Comparison of ENCODE assay signal across 8 mouse cellular contexts in the genomic region with DNA sequence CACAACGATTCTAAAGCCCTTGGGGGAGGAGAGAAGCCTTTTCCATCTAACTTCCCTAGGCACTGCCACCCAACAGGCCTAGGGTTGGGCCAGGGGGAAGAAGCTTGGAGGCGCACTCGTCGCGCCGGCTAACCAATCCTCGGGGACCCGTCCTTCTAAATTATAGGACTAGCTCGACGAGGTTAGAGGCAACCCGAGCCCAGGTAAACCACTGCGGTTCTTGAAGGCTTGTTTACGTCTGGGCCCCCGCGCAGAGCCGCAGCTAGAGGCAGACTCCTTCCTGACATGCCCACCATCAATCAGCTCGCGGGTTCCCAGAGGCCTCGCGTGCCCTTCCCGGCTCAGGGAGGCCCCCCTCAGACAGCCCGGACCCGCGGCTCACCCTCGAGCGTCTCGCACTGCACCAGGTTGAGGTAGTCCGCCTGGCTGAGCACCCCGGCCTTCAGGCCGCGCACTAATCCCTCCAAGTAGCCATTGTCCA. TPM values are rescaled to one million over a fixed set of nuclear protein-coding genes. Genes with fewer than 3 reads are reported as not detected.
A peak's percentile ranks its signal among the peaks of the same experiment; 100 is the strongest.
DNase-seq lines count a peak whose midpoint lies in the region; ATAC-seq and TF ChIP-seq lines count a peak whose summit lies in the region.

No protein-coding gene starts in this region.

- TF ChIP-seq POLR2A in bone marrow macrophage, adult 2 months (IDR thresholded peaks at IDR 0.05; ENCODE audit: borderline replicate concordance, low read depth, low read length), result no peak
- no peak for TF ChIP-seq POLR2A in liver, adult 2 months (IDR thresholded peaks at IDR 0.05; ENCODE audit: extremely low read depth, insufficient read depth, low read length)

- peak overlapping the region; percentile 80 for H3K4me3 ChIP-seq in bone marrow macrophage, adult 2 months (ENCODE audit: insufficient read depth, low read length)
- peak overlapping the region; percentile 89 for H3K4me3 ChIP-seq in forebrain, postnatal 0 days (ENCODE audit: low read depth, low read length)
- peak overlapping the region; percentile 85 for H3K4me3 ChIP-seq in liver, adult 2 months (ENCODE audit: insufficient read depth, low read depth, low read length)
- H3K4me3 ChIP-seq in neural tube, embryonic 15.5 days (replicated peaks), result peak overlapping the region; percentile 89

- under 1% methylated on average over 31 of the region's 31 CpGs for WGBS in forebrain, postnatal 0 days
- under 1% methylated on average over 31 of the region's 31 CpGs for WGBS in liver, adult 2 months
- under 1% methylated on average over 31 of the region's 31 CpGs for WGBS in neural tube, embryonic 15.5 days

- no peak for TF ChIP-seq CTCF in bone marrow macrophage, adult 2 months (IDR thresholded peaks at IDR 0.05; ENCODE audit: low read depth, low read length)
- 0 out of 2 replicates have a peak, but pooled peaks have one; percentile 20 for TF ChIP-seq CTCF in forebrain, postnatal 0 days (IDR thresholded peaks at IDR 0.05; ENCODE audit: low read depth)
- no peak for TF ChIP-seq CTCF in liver, adult 2 months (IDR thresholded peaks at IDR 0.05; ENCODE audit: low read depth, low read length)

- DNase-seq in ovary, postnatal 10 days (ENCODE audit: low spot score), result peak; percentile 36
- no peak for DNase-seq in ovary, postnatal 14 days (ENCODE audit: low spot score)
- DNase-seq in forebrain, postnatal 0 days, result no peak
- DNase-seq in liver, adult 2 months (ENCODE audit: extremely low read depth, low read depth, low spot score), result no peak
- no peak for DNase-seq in thymus, postnatal 4 days
- DNase-seq in gastrocnemius, adult 8-10 months (ENCODE audit: low spot score in 2 of 2), result no peak

- H3K9ac ChIP-seq in forebrain, postnatal 0 days, result peak overlapping the region; percentile 92
- peak overlapping the region; percentile 89 for H3K9ac ChIP-seq in liver, adult 2 months (ENCODE audit: low read depth, low read length)
- H3K9ac ChIP-seq in neural tube, embryonic 15.5 days (replicated peaks), result peak overlapping the region; percentile 91

- H3K4me2 ChIP-seq in forebrain, postnatal 0 days (ENCODE audit: low read depth), result peak overlapping the region; percentile 88
- peak overlapping the region; percentile 84 for H3K4me2 ChIP-seq in neural tube, embryonic 15.5 days

- H3K9me3 ChIP-seq in forebrain, postnatal 0 days (ENCODE audit: low read length), result no peaks in the 10 kb centered on the region
- no peaks in the 10 kb centered on the region for H3K9me3 ChIP-seq in neural tube, embryonic 15.5 days (replicated peaks)

- H3K4me1 ChIP-seq in bone marrow macrophage, adult 2 months (ENCODE audit: control insufficient read depth, insufficient read depth, low read length), result peaks cover 24% of the 10 kb centered on the region
- peaks cover 20% of the 10 kb centered on the region for H3K4me1 ChIP-seq in forebrain, postnatal 0 days (ENCODE audit: insufficient read depth)
- H3K4me1 ChIP-seq in liver, adult 2 months (ENCODE audit: control insufficient read depth, insufficient read depth, low read length), result peaks cover 5% of the 10 kb centered on the region
- H3K4me1 ChIP-seq in neural tube, embryonic 15.5 days, result peaks cover 52% of the 10 kb centered on the region

- peaks cover 23% of the 10 kb centered on the region; the same call in 1 of the 2 replicates for H3K79me2 ChIP-seq in liver, adult 2 months (ENCODE audit: control insufficient read depth, insufficient read depth, low read length)

- H3K27ac ChIP-seq in bone marrow macrophage, adult 2 months (ENCODE audit: insufficient read depth, low read depth, low read length), result peak overlapping the region; percentile 87
- peak overlapping the region; percentile 93 for H3K27ac ChIP-seq in forebrain, postnatal 0 days (ENCODE audit: low read depth, low read length)
- H3K27ac ChIP-seq in liver, adult 2 months (replicated peaks; ENCODE audit: insufficient read depth, low read depth, low read length), result peak overlapping the region; percentile 63
- H3K27ac ChIP-seq in neural tube, embryonic 15.5 days (replicated peaks), result peak overlapping the region; percentile 92

- peak; percentile 66 for ATAC-seq in forebrain, postnatal 0 days
- ATAC-seq in neural tube, embryonic 15.5 days (ENCODE audit: low FRiP score), result peak; percentile 77

- no peaks in the 10 kb centered on the region for H3K36me3 ChIP-seq in forebrain, postnatal 0 days (ENCODE audit: insufficient read depth)
- no peaks in the 10 kb centered on the region for H3K36me3 ChIP-seq in liver, adult 2 months (ENCODE audit: control insufficient read depth, insufficient read depth, low read length)
- H3K36me3 ChIP-seq in neural tube, embryonic 15.5 days, result 0 out of 2 replicates have a peak, but pooled peaks cover 4% of the 10 kb centered on the region

- H3K27me3 ChIP-seq in forebrain, postnatal 0 days (ENCODE audit: insufficient read depth, low read length), result no peaks in the 10 kb centered on the region
- no peaks in the 10 kb centered on the region for H3K27me3 ChIP-seq in liver, adult 2 months (ENCODE audit: control insufficient read depth, insufficient read depth, low read length)
- no peaks in the 10 kb centered on the region for H3K27me3 ChIP-seq in neural tube, embryonic 15.5 days (replicated peaks)

RNA-seq across cellular contexts. Expression of a gene that starts 0.4 kb away (rescaled TPM):
- 177 and 186 TPM in 2 replicates for polyA plus RNA-seq in bone marrow macrophage, adult 2 months (2012; ENCODE audit: insufficient read depth, insufficient read length, missing spikeins)
- total RNA-seq in forebrain, postnatal 0 days (2014; rRNA removed), result 179 TPM in 2 replicates
- polyA plus RNA-seq in forebrain, postnatal 0 days (2015; fragmentation: Nextera tagmentation; extraction: Ambion mirVana), result 251 and 275 TPM in 2 replicates
- total RNA-seq in liver, adult 2 months (2014; rRNA removed), result 63.5 and 85.9 TPM in 2 replicates
- polyA plus RNA-seq in liver, adult 2 months (2012; rRNA removed), result 77.2 and 82.0 TPM in 2 replicates
- polyA plus RNA-seq in neural tube, embryonic 15.5 days (2015; fragmentation: Nextera tagmentation; extraction: Ambion mirVana), result 219 and 243 TPM in 2 replicates
- total RNA-seq in gastrocnemius, adult 8-10 months (2022), result 10 to 100 TPM; 42.2 to 45.3 (median 44.1) TPM

RNA-seq across cellular contexts. Expression of a gene that starts 39.6 kb away (rescaled TPM):
- polyA plus RNA-seq in bone marrow macrophage, adult 2 months (2012; ENCODE audit: insufficient read depth, insufficient read length, missing spikeins), result 15.5 and 17.9 TPM in 2 replicates
- 9.2 and 10.6 TPM in 2 replicates for total RNA-seq in forebrain, postnatal 0 days (2014; rRNA removed)
- 37.2 and 37.4 TPM in 2 replicates for polyA plus RNA-seq in forebrain, postnatal 0 days (2015; fragmentation: Nextera tagmentation; extraction: Ambion mirVana)
- total RNA-seq in liver, adult 2 months (2014; rRNA removed), result 1.3 and 2.6 TPM in 2 replicates
- polyA plus RNA-seq in liver, adult 2 months (2012; rRNA removed), result 5.5 and 7.4 TPM in 2 replicates
- 34.0 and 37.4 TPM in 2 replicates for polyA plus RNA-seq in neural tube, embryonic 15.5 days (2015; fragmentation: Nextera tagmentation; extraction: Ambion mirVana)
- total RNA-seq in gastrocnemius, adult 8-10 months (2022), result 10 to 100 TPM; 15.8 to 17.2 (median 16.6) TPM

RNA-seq across cellular contexts. Expression of a gene that starts 46.9 kb away (rescaled TPM):
- not detected in 2 replicates for polyA plus RNA-seq in bone marrow macrophage, adult 2 months (2012; ENCODE audit: insufficient read depth, insufficient read length, missing spikeins)
- total RNA-seq in forebrain, postnatal 0 days (2014; rRNA removed), result 0.38 and 0.52 TPM in 2 replicates
- polyA plus RNA-seq in forebrain, postnatal 0 days (2015; fragmentation: Nextera tagmentation; extraction: Ambion mirVana), result 1.3 and 2.6 TPM in 2 replicates
- total RNA-seq in liver, adult 2 months (2014; rRNA removed), result not detected in 2 replicates
- polyA plus RNA-seq in liver, adult 2 months (2012; rRNA removed), result 0.09 and 0.12 TPM in 2 replicates
- polyA plus RNA-seq in neural tube, embryonic 15.5 days (2015; fragmentation: Nextera tagmentation; extraction: Ambion mirVana), result 1.0 and 1.1 TPM in 2 replicates
- total RNA-seq in gastrocnemius, adult 8-10 months (2022), result under 1 TPM in 2 of 4 experiments, not detected in 2; 0.12 to 0.62 TPM
